Mouse (Mus musculus) E14TG2a.4 (cell line): ENCODE results near the gene Nek10.

Experiments
- CTCF ChIP-seq: conservative IDR thresholded peaks from 2 replicates; pipeline ENCODE4 v1.5.1; 2014; ENCODE audit warnings: low read length
- NANOG ChIP-seq: IDR thresholded peaks from 2 replicates; pipeline ENCODE4 v1.6.1; 2014; ENCODE audit warnings: borderline replicate concordance, low read length, mixed read lengths
- POU5F1 ChIP-seq: IDR thresholded peaks from 2 replicates; pipeline ENCODE4 v1.6.1; 2014; ENCODE audit warnings: low read length, borderline replicate concordance

- no peak for TF ChIP-seq CTCF
- TF ChIP-seq POU5F1: no peak
- no peak for TF ChIP-seq NANOG
Observed at GRCm38 (mm10) chr14:14951808-14952207, 148.6 kb downstream of the Nek10 start.
